Mouse (Mus musculus) forebrain, embryonic 14.5 days (tissue): ENCODE measurements at regions not wholly inside any gene's neighbourhood (a gene's known extent, or its start where the extent isn't known, plus 50 kb on each side); places are given as distances from the start of the nearest gene placed in this dataset.

Experiments used
- ATAC-seq: fragments of 200-750 bp; cut with Nextera tagmentation; 2 replicates; pipeline ENCODE4 v1.8.0; 2017; ENCODE audit warnings: mild to moderate bottlenecking, moderate library complexity
- DNase-seq: peaks from one replicate; pipeline ENCODE4 v3.0.0-alpha.2; 2015; ENCODE audit warnings: low spot score
- H3K27ac ChIP-seq: fragments of 300-500 bp; sonication (generic); 2 replicates; pipeline ENCODE4 v1.5.1; 2014; ENCODE audit warnings: low read depth, mild to moderate bottlenecking, control low read depth, low read length, moderate library complexity
- H3K27me3 ChIP-seq: fragments of 300-500 bp; sonication (generic); replicated peaks from 2 replicates; pipeline ENCODE4 v1.6.1; 2014; ENCODE audit warnings: low read length, control low read depth, mixed read lengths; ENCODE audit not compliant: control insufficient read depth, insufficient read depth
- H3K36me3 ChIP-seq: fragments of 300-500 bp; sonication (generic); 2 replicates; pipeline ENCODE4 v1.6.1; 2014; ENCODE audit warnings: low read length, control low read depth; ENCODE audit not compliant: control insufficient read depth, insufficient read depth
- H3K4me1 ChIP-seq: fragments of 300-500 bp; sonication (generic); 2 replicates; pipeline ENCODE4 v1.6.1; 2014; ENCODE audit warnings: antibody characterized with exemption, low read length, control low read depth; ENCODE audit not compliant: control insufficient read depth, insufficient read depth
- H3K4me2 ChIP-seq: fragments of 300-500 bp; sonication (generic); 2 replicates; pipeline ENCODE4 v1.6.1; 2014; ENCODE audit warnings: mild to moderate bottlenecking, control low read depth, low read length
- H3K4me3 ChIP-seq: fragments of 300-500 bp; sonication (generic); 2 replicates; pipeline ENCODE4 v1.5.1; 2014; ENCODE audit warnings: low read depth, low read length, control low read depth
- H3K9ac ChIP-seq: fragments of 300-500 bp; sonication (generic); 2 replicates; pipeline ENCODE4 v1.6.1; 2014; ENCODE audit warnings: mild to moderate bottlenecking, low read length, control low read depth, moderate library complexity
- H3K9me3 ChIP-seq: fragments of 300-500 bp; sonication (generic); replicated peaks from 2 replicates; pipeline ENCODE4 v1.6.1; 2016; ENCODE audit warnings: low read length, control low read depth, mixed read lengths; ENCODE audit not compliant: control insufficient read depth
- WGBS: fragments of 180-500 bp; shearing (Covaris S2); extraction: QIAGEN DNeasy Blood & Tissue Kit; methylation state at CpG from one replicate; pipeline ENCODE4 v1.1.7; 2014; 5-methylcytosine and 5-hydroxymethylcytosine counted together

GRCm38 (mm10) chr3:80056636-80057350 lies 172.5 kb downstream of the Fam198b start:
- H3K36me3 ChIP-seq: no peaks in the 10 kb centered on the region
- DNase-seq (no peak), ATAC-seq (no peak)
- H3K9me3 ChIP-seq: no peaks in the 10 kb centered on the region
- 79% methylated on average over 6 of the region's 6 CpGs for WGBS
- no peak overlapping the region for H3K4me2 ChIP-seq
- H3K4me3 ChIP-seq: no peak overlapping the region
- no peak overlapping the region for H3K9ac ChIP-seq
- H3K4me1 ChIP-seq: no peaks in the 10 kb centered on the region
- H3K27me3 ChIP-seq: no peaks in the 10 kb centered on the region
- no peak overlapping the region for H3K27ac ChIP-seq

GRCm38 (mm10) chr3:80058722-80059121 lies 174.4 kb downstream of the Fam198b start:
- 42% methylated on average over 2 of the region's 2 CpGs for WGBS

GRCm38 (mm10) chr3:80070726-80071125 lies 186.4 kb downstream of the Fam198b start:
- H3K36me3 ChIP-seq: no peaks in the 10 kb centered on the region
- WGBS: 80% methylated on average over 5 of the region's 5 CpGs
- no peak overlapping the region for H3K4me2 ChIP-seq
- ATAC-seq (no peak), DNase-seq (no peak)
- no peaks in the 10 kb centered on the region for H3K27me3 ChIP-seq
- no peak overlapping the region for H3K4me3 ChIP-seq
- H3K9me3 ChIP-seq: no peaks in the 10 kb centered on the region
- H3K4me1 ChIP-seq: no peaks in the 10 kb centered on the region
- no peak overlapping the region for H3K9ac ChIP-seq
- H3K27ac ChIP-seq: no peak overlapping the region

More at GRCm38 (mm10) chr3:80058722-80059121, 174.4 kb downstream of the Fam198b start:
- Histone ChIP-seq H3K4me3 (no peak overlapping the region), H3K9ac (no peak overlapping the region), H3K4me2 (no peak overlapping the region), H3K9me3 (no peaks in the 10 kb centered on the region), H3K27me3 (no peaks in the 10 kb centered on the region), H3K4me1 (no peaks in the 10 kb centered on the region), H3K27ac (no peak overlapping the region), H3K36me3 (no peaks in the 10 kb centered on the region)
- DNase-seq (peak; percentile 71), ATAC-seq (peak; percentile 70; the same call in 1 of the 2 replicates)

- no peak overlapping the region for H3K27ac ChIP-seq
- H3K9ac ChIP-seq: no peak overlapping the region
- WGBS: 13% methylated on average over 10 of the region's 10 CpGs
Measured at GRCm38 (mm10) chr3:80079801-80080418, 195.6 kb downstream of the Fam198b start.

GRCm38 (mm10) chr3:80081210-80081609 lies 196.9 kb downstream of the Fam198b start:
- H3K4me3 ChIP-seq: no peak overlapping the region
- peaks cover 3% of the 10 kb centered on the region; the same call in 1 of the 2 replicates for H3K4me1 ChIP-seq
- ATAC-seq (no peak), DNase-seq (no peak)
- H3K9ac ChIP-seq: no peak overlapping the region
- no peaks in the 10 kb centered on the region for H3K27me3 ChIP-seq
- no peaks in the 10 kb centered on the region for H3K9me3 ChIP-seq
- no peak overlapping the region for H3K4me2 ChIP-seq
- 75% methylated on average over 7 of the region's 7 CpGs for WGBS
- no peaks in the 10 kb centered on the region for H3K36me3 ChIP-seq
- no peak overlapping the region for H3K27ac ChIP-seq

More at GRCm38 (mm10) chr3:80079801-80080418, 195.6 kb downstream of the Fam198b start:
- Histone ChIP-seq H3K9me3 (no peaks in the 10 kb centered on the region), H3K4me1 (peaks cover 3% of the 10 kb centered on the region; the same call in 1 of the 2 replicates), H3K36me3 (no peaks in the 10 kb centered on the region), H3K4me2 (peak overlapping the region; percentile 20; the same call in 1 of the 2 replicates), H3K4me3 (no peak overlapping the region), H3K27me3 (no peaks in the 10 kb centered on the region)
- DNase-seq (peak; percentile 89), ATAC-seq (peak; percentile 70)

GRCm38 (mm10) chr3:80082780-80083519 lies 198.6 kb downstream of the Fam198b start:
- Histone ChIP-seq H3K4me2 (no peak overlapping the region), H3K36me3 (no peaks in the 10 kb centered on the region), H3K4me1 (peaks cover 3% of the 10 kb centered on the region; the same call in 1 of the 2 replicates), H3K27me3 (no peaks in the 10 kb centered on the region), H3K9me3 (no peaks in the 10 kb centered on the region), H3K9ac (no peak overlapping the region), H3K27ac (no peak overlapping the region), H3K4me3 (no peak overlapping the region)
- 58% methylated on average over 8 of the region's 8 CpGs for whole genome bisulfite sequencing
- ATAC-seq: peak; percentile 60; the same call in 1 of the 2 replicates
- peak; percentile 44 for DNase-seq

GRCm38 (mm10) chr3:80084168-80084567 lies 199.8 kb downstream of the Fam198b start:
- H3K4me3 ChIP-seq: no peak overlapping the region
- no peaks in the 10 kb centered on the region for H3K36me3 ChIP-seq
- H3K4me1 ChIP-seq: peaks cover 3% of the 10 kb centered on the region; the same call in 1 of the 2 replicates
- H3K27me3 ChIP-seq: no peaks in the 10 kb centered on the region
- H3K9me3 ChIP-seq: no peaks in the 10 kb centered on the region
- no peak overlapping the region for H3K27ac ChIP-seq
- 61% methylated on average over 3 of the region's 3 CpGs for WGBS
- DNase-seq: peak; percentile 33
- H3K9ac ChIP-seq: no peak overlapping the region
- H3K4me2 ChIP-seq: no peak overlapping the region
- ATAC-seq: no peak

GRCm38 (mm10) chr3:80099625-80100024 lies 215.3 kb downstream of the Fam198b start:
- Histone ChIP-seq H3K9me3 (no peaks in the 10 kb centered on the region), H3K27ac (no peak overlapping the region), H3K4me2 (no peak overlapping the region), H3K4me1 (no peaks in the 10 kb centered on the region), H3K4me3 (no peak overlapping the region), H3K27me3 (no peaks in the 10 kb centered on the region), H3K9ac (no peak overlapping the region), H3K36me3 (no peaks in the 10 kb centered on the region)
- WGBS: 89% methylated on average over 3 of the region's 3 CpGs
- peak; percentile 26; the same call in 1 of the 2 replicates for ATAC-seq
- peak; percentile 17 for DNase-seq
